Mouse (Mus musculus) liver, postnatal 0 days (tissue): ENCODE data around the gene Sipa1. TPM values are rescaled to one million over a fixed set of nuclear protein-coding genes. Genes with fewer than 3 reads are reported as not detected.

Experiments
- ATAC-seq: fragments of 200-750 bp; cut with Nextera tagmentation; 2 replicates; pipeline ENCODE4 v1.8.0; 2017; ENCODE audit warnings: mild to moderate bottlenecking, moderate library complexity
- DNase-seq: peaks from one replicate; pipeline ENCODE4 v3.0.0-alpha.2; 2016
- H3K27ac ChIP-seq: fragments of 300-500 bp; sonication (generic); 2 replicates; pipeline ENCODE4 v1.5.1; 2014; ENCODE audit warnings: antibody characterized with exemption, moderate library complexity, mild to moderate bottlenecking, low read depth
- H3K27me3 ChIP-seq: fragments of 300-500 bp; sonication (generic); 2 replicates; pipeline ENCODE4 v1.6.1; 2014; ENCODE audit warnings: low read length, control low read depth, mixed read lengths; ENCODE audit not compliant: insufficient read depth
- H3K36me3 ChIP-seq: fragments of 300-500 bp; sonication (generic); replicated peaks from 2 replicates; pipeline ENCODE4 v1.6.1; 2014; ENCODE audit warnings: mild to moderate bottlenecking, control low read depth, low read length, moderate library complexity, mixed read lengths; ENCODE audit not compliant: insufficient read depth
- H3K4me1 ChIP-seq: fragments of 300-500 bp; sonication (generic); 2 replicates; pipeline ENCODE4 v1.6.1; 2014; ENCODE audit warnings: antibody characterized with exemption, mild to moderate bottlenecking, control low read depth; ENCODE audit not compliant: insufficient read depth
- H3K4me2 ChIP-seq: fragments of 300-500 bp; sonication (generic); 2 replicates; pipeline ENCODE4 v1.6.1; 2014; ENCODE audit warnings: low read depth, mild to moderate bottlenecking, low read length, moderate library complexity, mixed read lengths
- H3K4me3 ChIP-seq: fragments of 300-500 bp; sonication (generic); 2 replicates; pipeline ENCODE4 v1.5.1; 2014; ENCODE audit warnings: low read depth, low read length
- H3K9ac ChIP-seq: fragments of 300-500 bp; sonication (generic); replicated peaks from 2 replicates; pipeline ENCODE4 v1.6.1; 2014; ENCODE audit warnings: mild to moderate bottlenecking, moderate library complexity
- H3K9me3 ChIP-seq: fragments of 300-500 bp; sonication (generic); 2 replicates; pipeline ENCODE4 v1.6.1; 2016; ENCODE audit warnings: mild to moderate bottlenecking, control low read depth, low read length, mixed read lengths
- CTCF ChIP-seq: sonication (generic); IDR thresholded peaks from 2 replicates; pipeline ENCODE4 v1.5.1; 2016; ENCODE audit warnings: antibody characterized with exemption, low read depth
- EP300 ChIP-seq: IDR thresholded peaks from 2 replicates; pipeline ENCODE4 v1.6.1; 2016; ENCODE audit warnings: antibody characterized with exemption, low read depth, mild to moderate bottlenecking
- WGBS: fragments of 180-500 bp; shearing (Covaris S2); extraction: QIAGEN DNeasy Blood & Tissue Kit; methylation state at CpG from one replicate; pipeline ENCODE4 v1.1.7; 2014; ENCODE audit not compliant: insufficient replicate concordance; 5-methylcytosine and 5-hydroxymethylcytosine counted together
- polyA plus RNA-seq: library from polyadenylated mRNA; unstranded; fragments of >200 nt; fragmentation: Nextera tagmentation; extraction: Ambion mirVana; gene quantifications from 2 replicates; pipeline ENCODE4 v1.2.1, GENCODE M21; 2015

Sipa1 gene
- polyA plus RNA-seq, 1 experiment from 2014 or later, result 15.3 TPM

- Histone ChIP-seq H3K27me3 (no peaks in the 10 kb centered on the region), H3K9ac (no peak overlapping the region), H3K9me3 (no peaks in the 10 kb centered on the region), H3K36me3 (no peaks in the 10 kb centered on the region), H3K27ac (no peak overlapping the region), H3K4me2 (no peak overlapping the region), H3K4me1 (peaks cover 11% of the 10 kb centered on the region), H3K4me3 (no peak overlapping the region)
- no peak for DNase-seq
- ATAC-seq, result no peak
- TF ChIP-seq EP300, result no peak
- TF ChIP-seq CTCF, result no peak
- 71% methylated on average over 9 of the region's 9 CpGs for WGBS
Measured at GRCm38 (mm10) chr19:5632120-5632519, 31.4 kb downstream of the Sipa1 start.

GRCm38 (mm10) chr19:5629907-5630306 lies 33.6 kb downstream of the Sipa1 start:
- Histone ChIP-seq H3K4me2 (no peak overlapping the region), H3K4me3 (no peak overlapping the region), H3K36me3 (no peaks in the 10 kb centered on the region), H3K4me1 (0 out of 2 replicates have a peak, but pooled peaks cover 2% of the 10 kb centered on the region), H3K9me3 (no peaks in the 10 kb centered on the region), H3K27ac (no peak overlapping the region), H3K27me3 (no peaks in the 10 kb centered on the region), H3K9ac (no peak overlapping the region)
- DNase-seq (no peak), ATAC-seq (no peak)
- TF ChIP-seq EP300, result no peak
- TF ChIP-seq CTCF, result no peak

- WGBS, result 70% methylated on average over 8 of the region's 8 CpGs
- ATAC-seq, result no peak
- Histone ChIP-seq H3K27me3 (no peaks in the 10 kb centered on the region), H3K27ac (no peak overlapping the region), H3K4me3 (no peak overlapping the region), H3K4me2 (no peak overlapping the region), H3K9me3 (no peaks in the 10 kb centered on the region), H3K9ac (no peak overlapping the region), H3K4me1 (0 out of 2 replicates have a peak, but pooled peaks cover 2% of the 10 kb centered on the region), H3K36me3 (no peaks in the 10 kb centered on the region)
- DNase-seq, result no peak
- TF ChIP-seq CTCF, result no peak
Measured at GRCm38 (mm10) chr19:5625311-5625710, 38.2 kb downstream of the Sipa1 start.

- H3K4me2 ChIP-seq, result no peak overlapping the region
- DNase-seq (no peak), ATAC-seq (no peak)
- 42% methylated on average over 5 of the region's 5 CpGs for WGBS
- TF ChIP-seq CTCF (no peak), EP300 (no peak)
- no peaks in the 10 kb centered on the region for H3K36me3 ChIP-seq
- 0 out of 2 replicates have a peak, but pooled peaks cover 2% of the 10 kb centered on the region for H3K4me1 ChIP-seq
- H3K27me3 ChIP-seq, result no peaks in the 10 kb centered on the region
- H3K9me3 ChIP-seq, result no peaks in the 10 kb centered on the region
- no peak overlapping the region for H3K9ac ChIP-seq
- no peak overlapping the region for H3K27ac ChIP-seq
- no peak overlapping the region for H3K4me3 ChIP-seq
Measured at GRCm38 (mm10) chr19:5621884-5622283, 41.6 kb downstream of the Sipa1 start.

GRCm38 (mm10) chr19:5620007-5620406 lies 43.5 kb downstream of the Sipa1 start:
- Histone ChIP-seq H3K4me2 (no peak overlapping the region), H3K4me1 (no peaks in the 10 kb centered on the region), H3K27ac (no peak overlapping the region), H3K36me3 (no peaks in the 10 kb centered on the region), H3K27me3 (no peaks in the 10 kb centered on the region), H3K9me3 (no peaks in the 10 kb centered on the region), H3K4me3 (no peak overlapping the region), H3K9ac (no peak overlapping the region)
- ATAC-seq (no peak), DNase-seq (no peak)
- TF ChIP-seq EP300 (no peak), CTCF (no peak)
- 55% methylated on average over 4 of the region's 4 CpGs for WGBS

GRCm38 (mm10) chr19:5614953-5615352 lies 48.6 kb downstream of the Sipa1 start:
- no peak overlapping the region for H3K4me3 ChIP-seq
- H3K4me1 ChIP-seq, result peaks cover 19% of the 10 kb centered on the region
- H3K27me3 ChIP-seq, result no peaks in the 10 kb centered on the region
- H3K4me2 ChIP-seq, result no peak overlapping the region
- WGBS, result 73% methylated on average over 2 of the region's 2 CpGs
- no peak overlapping the region for H3K9ac ChIP-seq
- TF ChIP-seq EP300, result no peak
- no peak for TF ChIP-seq CTCF
- ATAC-seq (no peak), DNase-seq (no peak)
- no peak overlapping the region for H3K27ac ChIP-seq
- H3K9me3 ChIP-seq, result no peaks in the 10 kb centered on the region
- no peaks in the 10 kb centered on the region for H3K36me3 ChIP-seq
